Mouse (Mus musculus): ENCODE measurements at regions not wholly inside any gene's neighbourhood (a gene's known extent, or its start where the extent isn't known, plus 50 kb on each side); places are given as distances from the start of the nearest gene placed in this dataset.

- ATAC-seq (ENCODE audit: extremely low read depth, insufficient number of reproducible peaks, low FRiP score, poor library complexity, severe bottlenecking) (no peak), DNase-seq (ENCODE audit: low spot score) (no peak)
- Histone ChIP-seq H3K36me3 (replicated peaks) (no peaks in the 10 kb centered on the region), H3K9me3 (replicated peaks) (peaks cover 3% of the 10 kb centered on the region; the same call in 1 of the 2 replicates), H3K27me3 (ENCODE audit: insufficient read depth, low read length) (no peaks in the 10 kb centered on the region), H3K4me1 (ENCODE audit: insufficient read depth, low read depth, low read length) (no peaks in the 10 kb centered on the region), H3K4me3 (ENCODE audit: low read depth, low read length) (no peak overlapping the region)
- no peak for TF ChIP-seq CTCF (IDR thresholded peaks at IDR 0.05; ENCODE audit: low read depth, low read length)
- TF ChIP-seq GATA1 (IDR thresholded peaks at IDR 0.05; ENCODE audit: borderline replicate concordance, low read length) = no peak
- TF ChIP-seq GATA2 (IDR thresholded peaks at IDR 0.05; ENCODE audit: borderline replicate concordance, low read depth, low read length) = no peak
- no peak for TF ChIP-seq POLR2AphosphoS5 (IDR thresholded peaks at IDR 0.05; ENCODE audit: insufficient replicate concordance, low read depth, low read length)
Observed at GRCm38 (mm10) chr16:77986884-77987529, 314.3 kb upstream of the Cxadr start.

DNA sequence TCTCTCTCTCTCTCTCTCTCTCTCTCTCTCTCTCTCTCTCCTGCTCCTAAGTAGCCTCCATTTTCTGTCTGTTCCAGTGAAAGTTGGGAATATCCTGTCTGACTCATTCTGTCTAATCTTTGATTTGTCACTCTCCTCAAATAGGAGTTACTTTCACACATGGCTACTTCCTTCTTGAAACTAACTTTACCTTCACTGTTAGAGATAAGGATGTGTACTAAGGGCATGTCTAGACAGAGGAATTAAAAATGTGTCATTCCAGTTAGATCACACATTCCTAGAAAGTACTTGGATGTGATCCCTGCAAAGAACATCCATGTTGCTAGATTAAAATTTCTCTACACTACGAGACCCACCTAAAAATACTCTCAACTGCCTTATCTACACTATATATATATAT is 346.9 kb upstream of the Gm11146 start:
- Histone ChIP-seq H3K9me3 (replicated peaks) (peaks cover 4% of the 10 kb centered on the region; the same call in 1 of the 2 replicates), H3K36me3 (replicated peaks) (no peaks in the 10 kb centered on the region), H3K27me3 (ENCODE audit: insufficient read depth, low read length) (no peaks in the 10 kb centered on the region), H3K4me3 (ENCODE audit: low read depth, low read length) (no peak overlapping the region), H3K4me1 (ENCODE audit: insufficient read depth, low read depth, low read length) (no peaks in the 10 kb centered on the region)
- ATAC-seq (ENCODE audit: extremely low read depth, insufficient number of reproducible peaks, low FRiP score, poor library complexity, severe bottlenecking) = no peak
- no peak for DNase-seq (ENCODE audit: low spot score)
- no peak for TF ChIP-seq TAL1 (conservative IDR thresholded peaks at IDR 0.05; ENCODE audit: low read depth, low read length)
- no peak for TF ChIP-seq GATA2 (IDR thresholded peaks at IDR 0.05; ENCODE audit: borderline replicate concordance, low read depth, low read length)

DNA sequence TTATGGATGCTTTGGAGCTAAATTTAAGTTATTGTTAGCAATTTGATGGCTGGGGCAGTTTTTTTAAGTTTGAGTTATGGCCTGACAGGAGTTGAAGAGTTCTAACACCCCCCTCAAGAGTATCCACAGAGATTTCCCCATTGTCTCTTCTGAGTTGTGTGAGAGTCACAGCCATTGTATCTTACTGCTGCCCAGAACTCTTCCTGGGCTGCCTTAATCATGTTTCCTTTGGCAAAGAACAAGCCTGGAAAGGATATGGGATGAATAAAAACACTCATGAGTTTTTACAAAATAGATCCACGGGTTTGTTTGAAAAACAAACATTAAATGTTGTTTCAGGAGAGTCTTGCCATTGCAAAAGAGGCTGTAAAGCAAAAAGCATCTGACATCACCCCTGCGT is 343.5 kb upstream of the Gm11146 start:
- no peak for ATAC-seq (ENCODE audit: extremely low read depth, insufficient number of reproducible peaks, low FRiP score, poor library complexity, severe bottlenecking)
- Histone ChIP-seq H3K4me3 (ENCODE audit: low read depth, low read length) (no peak overlapping the region), H3K36me3 (replicated peaks) (no peaks in the 10 kb centered on the region), H3K4me1 (ENCODE audit: insufficient read depth, low read depth, low read length) (no peaks in the 10 kb centered on the region), H3K27me3 (ENCODE audit: insufficient read depth, low read length) (no peaks in the 10 kb centered on the region), H3K9me3 (replicated peaks) (peaks cover 4% of the 10 kb centered on the region; the same call in 1 of the 2 replicates)
- DNase-seq (ENCODE audit: low spot score) = no peak
- TF ChIP-seq CTCF (IDR thresholded peaks at IDR 0.05; ENCODE audit: low read depth, low read length) = no peak
- no peak for TF ChIP-seq TAL1 (conservative IDR thresholded peaks at IDR 0.05; ENCODE audit: low read depth, low read length)
- no peak for TF ChIP-seq POLR2AphosphoS5 (IDR thresholded peaks at IDR 0.05; ENCODE audit: insufficient replicate concordance, low read depth, low read length)
- no peak for TF ChIP-seq GATA1 (IDR thresholded peaks at IDR 0.05; ENCODE audit: borderline replicate concordance, low read length)
- no peak for TF ChIP-seq GATA2 (IDR thresholded peaks at IDR 0.05; ENCODE audit: borderline replicate concordance, low read depth, low read length)

DNA sequence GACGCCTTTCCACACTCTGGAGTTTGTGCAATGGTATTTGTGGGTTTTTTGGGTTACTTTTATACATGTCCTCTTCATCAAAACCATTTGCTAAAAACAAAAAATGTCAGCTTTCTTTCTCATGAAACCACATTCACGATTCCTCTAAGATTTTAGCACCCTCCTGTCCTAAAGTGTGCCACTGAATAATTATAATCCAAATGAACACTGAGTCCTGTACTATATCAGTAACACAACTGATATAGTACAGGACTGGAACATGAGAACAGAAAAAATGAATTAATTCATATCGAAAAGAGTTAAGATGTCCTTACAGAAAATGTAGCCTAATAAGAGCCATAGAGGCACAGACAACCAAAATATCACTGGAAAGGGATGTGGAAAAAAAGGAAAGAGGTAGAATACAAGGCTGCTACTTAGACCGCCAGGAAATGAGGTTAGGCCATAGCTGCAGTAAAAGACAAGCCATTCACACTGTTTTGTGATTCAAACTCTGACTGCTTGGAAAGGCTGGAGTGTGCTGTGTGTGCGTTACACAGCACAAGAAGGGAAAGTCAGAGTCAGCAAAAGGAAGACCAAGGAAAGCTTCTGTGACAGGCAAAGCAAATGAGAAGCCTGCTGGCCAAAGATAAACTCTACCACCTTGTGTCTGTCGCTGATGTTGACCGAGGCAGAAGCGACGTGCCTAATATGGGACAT is 329.3 kb upstream of the Gm11146 start:
- Histone ChIP-seq H3K27me3 (ENCODE audit: insufficient read depth, low read length) (no peaks in the 10 kb centered on the region), H3K36me3 (replicated peaks) (no peaks in the 10 kb centered on the region), H3K4me3 (ENCODE audit: low read depth, low read length) (no peak overlapping the region), H3K4me1 (ENCODE audit: insufficient read depth, low read depth, low read length) (no peaks in the 10 kb centered on the region), H3K9me3 (replicated peaks) (no peaks in the 10 kb centered on the region)
- no peak for TF ChIP-seq POLR2AphosphoS5 (IDR thresholded peaks at IDR 0.05; ENCODE audit: insufficient replicate concordance, low read depth, low read length)
- no peak for TF ChIP-seq TAL1 (conservative IDR thresholded peaks at IDR 0.05; ENCODE audit: low read depth, low read length)
- TF ChIP-seq CTCF (IDR thresholded peaks at IDR 0.05; ENCODE audit: low read depth, low read length) = no peak
- no peak for TF ChIP-seq GATA2 (IDR thresholded peaks at IDR 0.05; ENCODE audit: borderline replicate concordance, low read depth, low read length)
- no peak for TF ChIP-seq GATA1 (IDR thresholded peaks at IDR 0.05; ENCODE audit: borderline replicate concordance, low read length)
- ATAC-seq (ENCODE audit: extremely low read depth, insufficient number of reproducible peaks, low FRiP score, poor library complexity, severe bottlenecking) = no peak
- DNase-seq (ENCODE audit: low spot score) = no peak

DNA sequence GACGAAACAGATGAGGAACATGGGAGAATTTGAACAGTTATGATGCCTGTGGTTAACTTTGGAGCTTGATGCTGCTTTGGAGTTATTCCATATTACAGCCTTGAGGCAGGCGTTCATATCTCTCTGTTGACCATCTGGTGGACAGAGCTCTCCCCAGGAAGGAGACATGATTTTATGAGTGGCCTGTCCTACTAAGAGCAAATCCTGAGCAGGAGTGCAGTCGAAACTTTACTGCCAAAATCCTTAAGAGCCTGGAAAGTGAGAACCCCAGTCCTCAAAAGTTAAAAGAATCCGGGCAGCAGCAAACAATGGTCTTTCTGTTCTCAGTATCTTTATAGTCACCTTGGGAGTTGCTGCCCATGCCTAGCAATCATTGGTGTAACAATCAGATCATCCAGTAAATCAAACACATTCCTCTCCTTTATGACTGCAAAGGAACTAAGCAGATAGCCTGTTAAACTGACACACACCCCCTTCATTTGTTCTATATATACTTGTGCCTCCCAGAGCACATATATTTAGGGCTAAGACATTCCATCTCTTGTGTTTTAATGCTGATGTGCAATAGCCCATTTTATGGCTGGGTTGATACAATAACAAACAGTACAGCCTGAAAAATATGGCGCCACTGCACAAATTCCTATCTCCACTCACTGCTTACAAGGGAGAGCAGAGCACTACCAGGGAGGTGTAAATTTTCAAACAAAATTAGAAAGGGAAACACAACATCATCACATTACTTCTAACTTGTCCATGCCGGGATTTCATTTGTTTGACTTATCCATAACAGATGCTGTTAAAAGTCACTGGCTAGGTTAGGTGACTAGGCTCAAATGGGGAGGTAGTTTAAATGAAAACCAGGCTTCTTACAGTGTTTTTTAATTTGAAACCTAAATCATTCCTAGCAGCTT is 312.5 kb upstream of the Gm11146 start:
- H3K4me3 ChIP-seq (ENCODE audit: low read depth, low read length) = no peak overlapping the region
- peaks cover 2% of the 10 kb centered on the region; the same call in 1 of the 2 replicates for H3K9me3 ChIP-seq (replicated peaks)
- ATAC-seq (ENCODE audit: extremely low read depth, insufficient number of reproducible peaks, low FRiP score, poor library complexity, severe bottlenecking) = no peak
- no peak for DNase-seq (ENCODE audit: low spot score)
- no peaks in the 10 kb centered on the region for H3K4me1 ChIP-seq (ENCODE audit: insufficient read depth, low read depth, low read length)
- no peaks in the 10 kb centered on the region for H3K36me3 ChIP-seq (replicated peaks)
- no peak for TF ChIP-seq GATA1 (IDR thresholded peaks at IDR 0.05; ENCODE audit: borderline replicate concordance, low read length)
- TF ChIP-seq CTCF (IDR thresholded peaks at IDR 0.05; ENCODE audit: low read depth, low read length) = no peak
- no peak for TF ChIP-seq POLR2AphosphoS5 (IDR thresholded peaks at IDR 0.05; ENCODE audit: insufficient replicate concordance, low read depth, low read length)
- TF ChIP-seq GATA2 (IDR thresholded peaks at IDR 0.05; ENCODE audit: borderline replicate concordance, low read depth, low read length) = no peak
- TF ChIP-seq TAL1 (conservative IDR thresholded peaks at IDR 0.05; ENCODE audit: low read depth, low read length) = no peak
- no peaks in the 10 kb centered on the region for H3K27me3 ChIP-seq (ENCODE audit: insufficient read depth, low read length)

DNA sequence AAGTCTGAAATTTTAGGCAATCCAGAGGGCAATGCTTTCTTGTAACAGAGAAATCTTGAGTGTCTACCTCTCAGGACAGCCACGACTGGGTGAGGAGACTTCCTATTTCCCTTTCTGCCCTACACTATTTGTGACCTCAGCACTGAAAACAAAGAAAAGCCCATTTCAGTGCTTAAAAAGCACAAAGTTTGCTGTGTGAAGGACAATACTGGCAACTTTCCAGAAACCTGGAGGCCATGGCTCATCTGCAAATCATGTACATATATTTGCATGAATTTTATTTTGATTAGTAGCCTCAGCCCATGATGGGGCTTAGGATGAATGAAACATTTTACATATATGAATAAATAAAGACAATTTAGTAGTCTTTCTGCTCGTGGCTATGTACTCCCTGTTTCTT is 292.4 kb upstream of the Gm11146 start:
- H3K27me3 ChIP-seq (ENCODE audit: insufficient read depth, low read length) = no peaks in the 10 kb centered on the region
- no peak overlapping the region for H3K4me3 ChIP-seq (ENCODE audit: low read depth, low read length)
- TF ChIP-seq CTCF (IDR thresholded peaks at IDR 0.05; ENCODE audit: low read depth, low read length) = no peak
- TF ChIP-seq TAL1 (conservative IDR thresholded peaks at IDR 0.05; ENCODE audit: low read depth, low read length) = no peak
- DNase-seq (ENCODE audit: low spot score) (no peak), ATAC-seq (ENCODE audit: extremely low read depth, insufficient number of reproducible peaks, low FRiP score, poor library complexity, severe bottlenecking) (no peak)
- H3K36me3 ChIP-seq (replicated peaks) = no peaks in the 10 kb centered on the region
- peaks cover 11% of the 10 kb centered on the region for H3K9me3 ChIP-seq (replicated peaks)
- no peaks in the 10 kb centered on the region for H3K4me1 ChIP-seq (ENCODE audit: insufficient read depth, low read depth, low read length)

Measured in G1E (cell line).